Mouse (Mus musculus) heart, embryonic 10.5 days (tissue): ENCODE results near the gene Adat1. TPM values are rescaled to one million over a fixed set of nuclear protein-coding genes. Genes with fewer than 3 reads are reported as not detected.

Source experiments
- DNase-seq: peaks from one replicate; pipeline ENCODE4 v3.0.0-alpha.2; 2017; ENCODE audit warnings: low spot score
- H3K27ac ChIP-seq: fragments of 300-500 bp; sonication (generic); 2 replicates; pipeline ENCODE4 v1.5.1; 2016; ENCODE audit warnings: mild to moderate bottlenecking
- H3K27me3 ChIP-seq: fragments of 300-500 bp; sonication (generic); 2 replicates; pipeline ENCODE4 v1.6.1; 2016; ENCODE audit warnings: mild to moderate bottlenecking; ENCODE audit not compliant: poor library complexity, insufficient read depth, severe bottlenecking
- H3K36me3 ChIP-seq: fragments of 300-500 bp; sonication (generic); 2 replicates; pipeline ENCODE4 v1.6.1; 2016; ENCODE audit warnings: mild to moderate bottlenecking, moderate library complexity
- H3K4me1 ChIP-seq: fragments of 300-500 bp; sonication (generic); 2 replicates; pipeline ENCODE4 v1.6.1; 2016; ENCODE audit warnings: mild to moderate bottlenecking
- H3K4me3 ChIP-seq: fragments of 300-500 bp; sonication (generic); 2 replicates; pipeline ENCODE4 v1.5.1; 2016; ENCODE audit warnings: mild to moderate bottlenecking, moderate library complexity
- H3K9me3 ChIP-seq: fragments of 300-500 bp; sonication (generic); 2 replicates; pipeline ENCODE4 v1.6.1; 2016; ENCODE audit warnings: mild to moderate bottlenecking, moderate library complexity
- WGBS: fragments of 180-500 bp; shearing (Covaris S2); methylation state at CpG from one replicate; pipeline ENCODE4 v1.1.7; 2016; 5-methylcytosine and 5-hydroxymethylcytosine counted together
- polyA plus RNA-seq: library from polyadenylated mRNA; unstranded; fragments of >200 nt; fragmentation: Nextera tagmentation; extraction: Ambion mirVana; gene quantifications from 2 replicates; pipeline ENCODE4 v1.2.1, GENCODE M21; 2016

Adat1 gene
- polyA plus RNA-seq, 1 experiment from 2014 or later, result 11.5 TPM

- Histone ChIP-seq H3K27me3 (no peaks in the 10 kb centered on the region), H3K4me1 (peaks cover 16% of the 10 kb centered on the region), H3K9me3 (no peaks in the 10 kb centered on the region), H3K27ac (peak overlapping the region; percentile 42; the same call in 1 of the 2 replicates), H3K36me3 (no peaks in the 10 kb centered on the region), H3K4me3 (no peak overlapping the region)
- 39% methylated on average over 8 of the region's 8 CpGs for WGBS
- DNase-seq, result no peak
Measured at GRCm38 (mm10) chr8:111929648-111930344, 62.3 kb downstream of the Adat1 start.

- Histone ChIP-seq H3K36me3 (no peaks in the 10 kb centered on the region), H3K27ac (no peak overlapping the region), H3K27me3 (no peaks in the 10 kb centered on the region), H3K9me3 (no peaks in the 10 kb centered on the region), H3K4me1 (peaks cover 11% of the 10 kb centered on the region; the same call in 1 of the 2 replicates), H3K4me3 (no peak overlapping the region)
- WGBS, result 27% methylated on average over 7 of the region's 7 CpGs
- DNase-seq, result no peak
Measured at GRCm38 (mm10) chr8:111924976-111925375, 67.1 kb downstream of the Adat1 start.

GRCm38 (mm10) chr8:111923383-111923804 is 68.7 kb downstream of the Adat1 start:
- 33% methylated on average over 10 of the region's 10 CpGs for WGBS
- Histone ChIP-seq H3K36me3 (0 out of 2 replicates have a peak, but pooled peaks cover 2% of the 10 kb centered on the region), H3K27ac (no peak overlapping the region), H3K4me1 (peaks cover 11% of the 10 kb centered on the region; the same call in 1 of the 2 replicates), H3K4me3 (no peak overlapping the region), H3K27me3 (no peaks in the 10 kb centered on the region), H3K9me3 (no peaks in the 10 kb centered on the region)
- DNase-seq, result no peak

DNA sequence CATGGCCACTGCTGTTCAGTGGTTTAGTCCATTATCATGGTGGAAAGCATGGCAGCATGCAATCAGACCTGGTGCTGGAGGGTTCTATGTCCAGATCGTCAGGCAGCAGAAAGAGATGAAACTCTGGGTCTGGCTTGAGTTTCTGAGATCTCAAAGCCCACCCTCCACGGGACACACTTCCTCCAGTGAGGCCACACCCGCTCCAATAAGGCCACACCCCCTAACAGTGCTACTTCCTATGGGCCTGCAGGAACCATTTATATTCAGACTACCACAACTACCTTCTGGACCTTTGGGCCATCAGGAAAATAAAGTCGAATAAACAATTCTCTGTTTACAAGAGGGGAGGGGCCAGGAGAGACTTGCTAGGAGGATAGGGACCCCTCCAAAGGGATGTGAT is 71.1 kb downstream of the Adat1 start:
- Histone ChIP-seq H3K36me3 (0 out of 2 replicates have a peak, but pooled peaks cover 6% of the 10 kb centered on the region), H3K4me3 (no peak overlapping the region), H3K9me3 (no peaks in the 10 kb centered on the region), H3K27ac (no peak overlapping the region), H3K4me1 (peaks cover 11% of the 10 kb centered on the region; the same call in 1 of the 2 replicates), H3K27me3 (no peaks in the 10 kb centered on the region)
- no peak for DNase-seq
- 69% methylated on average over 4 of the region's 4 CpGs for WGBS

DNA sequence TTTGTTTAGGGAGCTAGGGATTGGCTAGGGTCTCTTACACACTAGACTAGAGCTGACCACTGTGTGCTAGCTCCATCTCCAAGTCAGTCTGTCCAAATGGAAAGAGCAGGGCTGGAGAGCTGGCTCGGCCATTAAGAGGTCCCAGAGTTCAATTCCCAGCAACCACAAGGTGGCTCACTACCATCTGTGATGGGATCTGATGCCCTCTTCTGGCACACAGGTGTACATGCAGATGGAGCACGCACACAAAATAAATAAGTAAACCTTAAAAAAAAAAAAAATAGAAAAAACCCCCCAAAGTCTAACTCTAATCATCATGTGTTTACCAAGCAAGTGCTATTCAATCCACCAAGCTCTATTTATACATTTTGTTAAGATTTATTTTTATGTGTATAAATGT is 72.4 kb downstream of the Adat1 start:
- no peaks in the 10 kb centered on the region for H3K9me3 ChIP-seq
- 80% methylated on average over 2 of the region's 2 CpGs for WGBS

More for the DNA sequence above, 72.4 kb downstream of the Adat1 start:
- Histone ChIP-seq H3K4me3 (no peak overlapping the region), H3K27ac (no peak overlapping the region), H3K27me3 (no peaks in the 10 kb centered on the region), H3K4me1 (peaks cover 3% of the 10 kb centered on the region; the same call in 1 of the 2 replicates), H3K36me3 (0 out of 2 replicates have a peak, but pooled peaks cover 6% of the 10 kb centered on the region)
- no peak for DNase-seq

Other genes starting within 250 kb of the Adat1 start
- gene Bcar1, start 248.5 kb downstream of the Adat1 start, polyA plus RNA-seq, result 53.2 and 54.4 TPM in 2 replicates
- gene Cfdp1, start 138.0 kb downstream of the Adat1 start, polyA plus RNA-seq, result 155 and 217 TPM in 2 replicates
- 5.1 and 7.4 TPM in 2 replicates for gene Tmem170, start 115.6 kb downstream of the Adat1 start, polyA plus RNA-seq
- 0.91 and 2.9 TPM in 2 replicates for gene Chst5, start 81.9 kb downstream of the Adat1 start, polyA plus RNA-seq
- 6.2 and 8.2 TPM in 2 replicates for gene Tmem231, start 58.4 kb downstream of the Adat1 start, polyA plus RNA-seq
- gene Gabarapl2, start 51.6 kb downstream of the Adat1 start, polyA plus RNA-seq, result 172 and 178 TPM in 2 replicates
- 188 and 232 TPM in 2 replicates for gene Kars, start 19.0 kb upstream of the Adat1 start, polyA plus RNA-seq
- 21.0 and 22.1 TPM in 2 replicates for gene Terf2ip, start 19.1 kb upstream of the Adat1 start, polyA plus RNA-seq
- gene Gm6793, start 22.7 kb upstream of the Adat1 start, polyA plus RNA-seq, result 0.31 and 0.53 TPM in 2 replicates